Mouse (Mus musculus): Measurements from ENCODE around the gene Serpina3n.
"Not testable (repeated sequence)": the region's sequence is repeated elsewhere in the genome, so short reads cannot be mapped to it uniquely, and the experiment has no call there.

Serpina3n gene

GRCm38 (mm10) chr12:104406454-104406885 is at the start of gene Serpina3n:
Serpina3n (plus strand) TSS chr12:104406729.
- in situ Hi-C loops (cut with MboI, MseI): no loop called here

GRCm38 (mm10) chr12:104369986-104370385 is 36.5 kb upstream of the Serpina3n start:
- in situ Hi-C loops (cut with MboI, MseI): loop anchor here (10.0 kb wide), 1 partner anchor 1835 kb away; no protein-coding TSS in a partner anchor

DNA sequence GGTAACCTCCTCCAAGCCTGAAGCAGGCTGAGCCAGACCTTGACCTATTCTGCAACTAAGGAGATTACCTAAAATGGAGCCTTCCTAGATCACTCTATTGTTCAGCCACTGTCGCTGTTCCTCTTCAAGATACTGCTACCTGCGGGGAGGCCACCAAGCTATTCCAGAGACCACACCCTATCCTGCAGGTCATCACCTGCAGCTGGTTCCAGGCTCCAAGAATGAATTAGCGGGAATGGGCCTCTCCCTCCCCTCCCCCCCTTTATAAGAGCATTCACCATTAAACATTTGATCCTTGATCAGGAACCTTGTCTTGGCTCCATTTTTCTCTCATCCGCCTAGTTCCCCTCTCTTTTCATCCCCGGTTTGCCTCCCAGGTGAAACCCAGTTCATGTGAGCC is 29.4 kb upstream of the Serpina3n start:
- in situ Hi-C loops (cut with MboI, MseI): not testable (repeated sequence)

DNA sequence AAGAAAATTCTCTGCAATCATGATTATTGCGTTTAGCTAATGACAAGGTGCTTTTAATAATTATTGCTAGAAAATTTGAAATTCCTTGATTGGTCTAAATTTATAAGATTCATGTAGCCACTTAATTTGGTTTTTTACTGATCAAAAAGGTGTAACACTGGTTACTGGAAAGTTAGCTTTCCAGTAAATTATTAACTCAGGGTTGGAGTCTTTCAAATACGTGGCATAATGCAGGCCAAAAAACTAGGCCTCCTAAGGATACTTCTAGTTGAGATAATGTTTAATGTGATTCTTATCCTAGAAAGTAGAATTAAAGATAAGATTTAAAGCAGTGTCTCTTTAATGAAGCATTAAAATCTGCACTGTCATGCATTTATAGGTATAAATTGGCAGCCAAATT is 28.2 kb upstream of the Serpina3n start:
- in situ Hi-C loops (cut with MboI, MseI): not testable (repeated sequence)

DNA sequence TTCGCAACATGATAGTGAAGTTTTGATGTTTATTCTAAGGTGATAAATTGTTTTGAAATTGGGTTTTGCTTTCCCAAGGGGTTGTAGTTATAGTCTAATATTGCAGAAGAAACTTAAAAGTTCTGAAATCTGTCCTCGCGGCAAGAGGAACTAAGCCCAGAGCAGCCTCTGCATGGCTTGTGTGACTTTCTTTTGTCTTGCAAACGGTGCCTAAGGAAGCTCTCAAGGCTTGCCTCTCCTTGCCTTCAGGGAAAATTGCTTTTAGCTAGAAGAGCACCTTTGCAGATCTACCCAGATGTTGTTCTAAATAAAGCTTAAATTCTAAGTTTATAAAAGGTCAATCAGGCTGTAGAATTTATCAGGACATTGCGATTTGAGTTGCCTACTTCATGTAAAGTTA is 27.7 kb upstream of the Serpina3n start:
- in situ Hi-C loops (cut with MboI, MseI): not testable (repeated sequence)

DNA sequence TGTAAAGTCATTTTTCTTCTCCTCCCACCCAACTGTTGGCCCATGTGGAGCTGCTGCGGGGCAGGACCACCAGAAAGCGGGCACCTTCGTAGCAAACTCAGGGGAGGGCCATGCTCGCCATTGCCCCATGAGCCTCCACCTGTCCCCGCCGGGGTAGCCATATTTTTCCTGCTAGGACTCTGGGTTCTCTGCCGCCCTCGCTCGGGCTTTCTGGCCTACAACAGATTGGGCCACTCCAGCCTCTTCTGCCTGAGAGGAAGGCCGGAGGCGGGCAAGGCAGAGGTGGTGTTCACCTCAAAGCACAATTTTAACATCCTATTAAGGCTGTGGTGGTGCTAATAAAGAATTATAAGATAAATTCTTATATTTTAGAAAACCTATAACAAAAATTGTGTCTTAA is 26.7 kb upstream of the Serpina3n start:
- in situ Hi-C loops (cut with MboI, MseI): no loop called here

DNA sequence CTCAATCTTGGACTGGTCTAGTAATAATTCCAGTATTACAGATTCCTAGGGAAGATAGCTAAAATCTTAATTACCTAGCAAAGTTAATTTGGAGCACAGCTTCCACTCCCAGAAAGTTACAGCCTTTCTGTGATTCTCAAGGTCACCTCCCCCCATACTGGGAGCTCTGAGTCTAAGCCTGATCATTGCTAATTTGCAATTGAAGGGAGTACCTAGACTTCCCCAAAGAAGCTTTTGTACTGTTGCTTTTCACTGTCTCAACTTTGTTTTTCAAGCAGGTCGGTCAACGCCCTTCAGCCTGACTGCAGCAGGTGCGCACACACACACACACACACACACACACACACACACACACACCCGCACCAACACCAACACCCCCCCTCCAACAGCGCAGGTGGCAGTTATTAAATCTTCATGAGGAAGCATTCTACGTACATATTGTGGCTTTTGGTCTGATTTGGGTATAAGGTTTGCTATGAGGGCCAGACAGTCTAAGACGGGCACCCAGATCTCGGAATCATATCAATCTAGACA is 25.4 kb upstream of the Serpina3n start:
- in situ Hi-C loops (cut with MboI, MseI): not testable (repeated sequence)

- in situ Hi-C loops (cut with MboI, MseI): not testable (repeated sequence)
Observed at GRCm38 (mm10) chr12:104385987-104386386, 20.5 kb upstream of the Serpina3n start.

GRCm38 (mm10) chr12:104386878-104387277 is 19.7 kb upstream of the Serpina3n start:
- in situ Hi-C loops (cut with MboI, MseI): not testable (repeated sequence)

DNA sequence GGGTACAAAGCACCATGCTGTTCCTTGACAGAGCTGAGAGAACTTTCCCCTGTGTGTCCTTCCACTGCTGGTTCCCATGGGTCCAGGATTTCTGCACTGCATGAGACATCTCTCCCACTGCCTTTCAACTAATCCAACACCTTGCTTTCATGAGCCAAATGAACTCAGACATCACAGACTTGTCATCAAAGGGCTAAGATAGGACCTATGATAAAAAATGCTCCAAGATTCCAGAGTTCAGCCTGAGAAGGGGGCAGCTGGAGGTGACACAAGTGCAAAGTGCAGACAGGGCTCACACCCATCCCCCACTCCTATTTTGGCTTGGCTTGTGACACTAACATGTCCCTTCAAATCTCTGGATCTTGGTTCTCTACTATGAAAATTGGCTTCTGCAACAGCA is 18.1 kb upstream of the Serpina3n start:
- in situ Hi-C loops (cut with MboI, MseI): no loop called here

DNA sequence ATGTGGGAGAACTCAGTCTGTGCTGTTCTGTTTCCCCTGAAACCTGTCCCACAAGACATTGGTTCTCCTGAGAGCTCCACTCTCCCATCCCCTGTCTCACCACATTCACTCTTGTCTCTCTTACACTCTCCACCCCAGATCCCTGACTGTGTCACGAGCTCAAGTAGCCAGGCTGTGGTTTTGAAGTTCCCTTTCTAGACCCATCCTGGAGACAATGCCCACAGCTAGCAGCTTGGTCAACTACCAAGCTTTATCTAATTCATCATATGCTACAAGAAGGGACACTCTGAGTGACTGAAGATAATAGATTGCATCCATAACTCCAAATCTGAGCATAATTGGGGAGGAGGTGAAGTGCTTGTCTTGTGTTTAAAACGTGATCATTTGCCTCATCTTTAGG is 15.5 kb upstream of the Serpina3n start:
- in situ Hi-C loops (cut with MboI, MseI): not testable (repeated sequence)

DNA sequence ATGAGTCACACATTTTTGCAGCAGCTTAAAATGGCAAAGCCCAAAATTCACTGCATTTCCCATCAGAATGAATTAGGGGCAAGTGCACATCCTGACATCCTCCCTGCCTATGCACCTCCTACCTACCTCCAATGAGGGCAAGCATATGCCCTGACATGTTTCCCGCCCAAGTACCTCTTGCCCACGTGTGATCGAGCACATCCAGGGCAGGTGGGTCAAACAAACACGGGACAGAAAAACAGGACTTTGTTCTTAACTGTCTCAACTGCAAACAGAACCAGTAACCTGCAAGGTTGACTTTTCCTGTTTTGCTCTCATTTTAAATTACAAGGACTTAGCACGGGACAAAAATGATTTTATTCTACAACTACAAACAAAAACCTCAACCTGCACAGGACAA is 2.6 kb upstream of the Serpina3n start:
- in situ Hi-C loops (cut with MboI, MseI): no loop called here

DNA sequence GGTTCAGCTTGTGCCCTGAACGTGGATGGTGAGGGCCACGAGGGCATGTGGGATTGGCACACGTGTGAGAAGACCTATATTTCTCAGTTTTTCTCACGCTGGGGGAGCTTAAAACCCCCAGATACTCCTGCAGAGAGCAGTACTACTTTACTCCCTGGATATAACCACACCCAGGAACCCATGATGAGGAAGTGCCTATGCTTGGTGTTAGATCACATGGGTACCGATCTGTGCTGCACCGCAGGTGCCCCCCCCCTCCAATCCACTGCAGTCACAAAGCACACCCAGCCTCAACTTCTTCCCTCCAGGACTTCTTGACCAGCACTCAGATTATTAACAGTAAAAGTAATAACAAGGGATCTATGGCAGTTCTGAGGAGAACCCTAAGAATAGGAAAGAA is 6.0 kb downstream of the Serpina3n start:
- in situ Hi-C loops (cut with MboI, MseI): loop anchor here (5.0 to 10.0 kb wide), 2 partner anchors 168 to 420 kb away; no protein-coding TSS in a partner anchor

DNA sequence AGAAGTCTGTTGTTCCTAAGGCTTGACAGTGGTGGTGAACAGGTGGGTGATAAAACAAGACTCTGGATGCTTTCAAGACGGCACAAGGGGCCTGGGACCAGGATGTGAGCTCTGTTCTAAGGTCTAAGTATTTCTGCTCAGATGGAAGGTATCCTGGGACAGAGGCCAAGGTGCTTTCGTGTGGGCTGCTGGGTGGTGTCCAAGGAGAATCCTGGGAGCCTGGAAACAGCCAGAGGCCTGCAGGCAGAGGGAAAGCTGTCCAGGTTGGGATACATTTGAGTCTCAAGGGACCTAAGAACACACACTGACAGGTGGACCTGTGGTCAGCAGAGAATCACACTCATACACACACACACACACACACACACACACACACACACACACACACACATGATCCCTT is 8.0 kb downstream of the Serpina3n start:
- in situ Hi-C loops (cut with MboI, MseI): loop anchor here (5.0 to 10.0 kb wide), 2 partner anchors 170 to 422 kb away; no protein-coding TSS in a partner anchor

- in situ Hi-C loops (cut with MboI, MseI): loop anchor here (10.0 kb wide), 1 partner anchor 171 kb away; no protein-coding TSS in a partner anchor
Observed at GRCm38 (mm10) chr12:104415625-104416315, 9.2 kb downstream of the Serpina3n start.

DNA sequence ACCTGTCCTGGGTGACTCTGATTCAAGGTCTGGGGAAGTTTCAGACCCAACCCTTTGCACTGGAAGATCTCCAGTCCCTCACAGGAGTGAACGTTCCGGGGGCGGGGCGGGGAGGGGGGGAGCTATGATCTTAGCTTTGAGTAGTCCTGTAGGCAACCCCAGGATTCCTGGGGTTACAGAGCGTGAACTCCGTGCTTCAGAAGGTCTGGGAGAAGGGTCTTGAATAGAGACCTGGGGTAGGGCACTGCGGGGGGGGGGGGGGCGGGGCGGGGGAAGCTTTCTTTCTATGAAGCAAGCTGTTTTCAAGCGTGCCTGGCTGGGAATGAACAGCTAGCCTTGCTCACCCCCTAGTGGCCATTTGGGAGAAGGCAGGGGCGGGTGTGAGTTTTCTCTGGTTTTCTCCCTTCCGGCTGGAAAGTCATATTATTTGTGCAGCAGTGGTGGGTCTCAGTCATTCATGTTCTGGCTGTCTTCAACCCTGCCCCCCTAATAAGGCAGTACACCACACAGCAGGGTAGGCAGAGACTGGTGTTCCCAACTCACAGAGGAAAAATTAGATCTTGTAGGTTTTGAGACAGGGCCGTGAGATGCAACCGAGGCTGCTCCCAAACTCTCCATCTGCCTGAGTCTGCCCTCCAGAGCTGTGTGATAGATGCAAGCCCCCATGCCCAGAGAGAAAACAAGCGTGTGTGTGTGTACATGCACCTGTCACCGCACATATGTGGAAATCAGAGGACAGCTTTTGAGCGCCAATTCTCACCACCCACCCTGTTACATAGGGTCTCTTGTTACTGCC is 12.0 kb downstream of the Serpina3n start:
- in situ Hi-C loops (cut with MboI, MseI): loop anchor here (10.0 kb wide), 1 partner anchor 174 kb away; no protein-coding TSS in a partner anchor

- in situ Hi-C loops (cut with MboI, MseI): loop anchor here (10.0 kb wide), 1 partner anchor 174 kb away; no protein-coding TSS in a partner anchor
Observed at GRCm38 (mm10) chr12:104419136-104419462, 12.6 kb downstream of the Serpina3n start.

DNA sequence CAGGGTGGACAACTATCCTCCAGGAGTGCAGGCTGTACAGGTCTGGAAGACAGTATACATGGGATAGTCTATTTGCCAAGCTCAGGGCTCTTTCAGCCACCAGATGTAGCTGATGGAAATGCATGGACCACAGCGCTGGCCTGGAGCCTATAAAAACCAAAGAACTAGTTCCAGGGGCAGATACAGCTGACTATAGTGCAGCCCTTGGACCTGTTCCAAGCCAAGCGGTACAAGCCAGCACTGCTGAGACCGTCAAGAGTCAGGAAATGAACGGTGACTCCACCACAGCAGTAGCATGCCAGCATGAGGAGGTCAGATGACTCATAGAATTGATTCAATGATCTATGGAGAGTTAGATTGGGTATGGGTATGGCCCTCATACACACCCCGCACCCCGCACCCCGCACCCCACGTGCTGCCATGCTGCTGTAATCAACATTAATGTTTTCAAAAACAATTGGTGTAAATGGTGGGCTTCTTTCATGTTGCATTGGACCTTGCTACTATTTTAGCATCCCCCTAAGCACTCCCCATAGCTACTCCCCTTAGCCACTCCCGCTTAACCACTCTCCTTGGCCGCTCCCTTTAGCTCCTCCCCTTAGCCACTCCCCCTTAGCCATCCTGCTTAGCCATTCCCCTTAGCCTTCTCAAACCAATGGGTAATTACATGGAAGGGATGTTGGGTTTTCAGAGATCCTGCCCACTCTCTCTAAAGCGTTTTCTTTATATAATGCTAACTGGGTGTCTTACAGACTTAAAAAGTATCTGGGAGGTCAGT is 16.3 kb downstream of the Serpina3n start:
- in situ Hi-C loops (cut with MboI, MseI): loop anchor here (5.0 kb wide), 1 partner anchor 361 kb away; no protein-coding TSS in a partner anchor

DNA sequence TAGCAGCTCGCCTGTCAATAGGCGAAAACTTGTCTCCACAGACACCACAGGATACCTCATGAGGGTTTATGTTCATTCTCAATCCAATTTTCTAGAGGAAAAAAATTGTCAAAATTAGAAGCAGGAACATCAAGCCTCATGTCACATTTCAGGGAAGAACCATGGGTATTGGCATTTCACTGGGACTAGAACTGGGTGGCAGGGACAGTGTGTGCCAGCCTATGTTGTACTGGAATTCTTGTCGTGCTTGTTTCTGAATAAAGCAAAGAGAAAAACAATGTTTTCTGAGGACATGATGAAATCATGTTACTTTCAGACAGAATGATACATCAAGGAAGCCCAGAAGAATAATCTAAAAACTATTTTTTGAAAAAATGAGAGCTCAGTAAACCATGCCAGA is 19.1 kb downstream of the Serpina3n start:
- in situ Hi-C loops (cut with MboI, MseI): no loop called here

DNA sequence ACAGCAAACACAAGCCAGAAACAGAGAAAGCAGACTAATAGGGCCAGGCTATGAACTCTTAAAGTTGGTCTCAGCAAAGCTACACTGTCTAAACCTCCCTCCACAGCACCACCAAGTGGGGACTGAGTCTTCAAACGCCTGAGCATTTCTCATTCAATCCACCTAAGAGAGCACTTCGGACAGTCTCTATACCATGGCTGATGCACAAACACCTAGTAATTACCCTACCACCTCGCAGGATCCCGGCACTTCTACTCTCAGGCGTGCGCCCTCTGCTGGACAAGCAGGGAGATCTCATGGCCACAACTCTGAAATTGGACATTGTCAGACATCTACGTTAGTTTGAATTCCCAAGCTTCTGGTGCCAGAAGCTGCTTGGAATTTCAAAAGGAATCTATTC is 20.4 kb downstream of the Serpina3n start:
- in situ Hi-C loops (cut with MboI, MseI): no loop called here

- in situ Hi-C loops (cut with MboI, MseI): no loop called here
Observed at GRCm38 (mm10) chr12:104431359-104431758, 24.8 kb downstream of the Serpina3n start.

- in situ Hi-C loops (cut with MboI, MseI): no loop called here
Observed at GRCm38 (mm10) chr12:104433214-104433613, 26.7 kb downstream of the Serpina3n start.

Data from T-helper 1 cell (primary cell).